Mouse (Mus musculus): ENCODE results near the gene Rad51b. TPM values are rescaled to one million over a fixed set of nuclear protein-coding genes. Genes with fewer than 3 reads are reported as not detected.

Rad51b gene
- total and polyA plus RNA-seq, 3 experiments, result 6.5 to 8.6 (median 8.5) TPM

DNA sequence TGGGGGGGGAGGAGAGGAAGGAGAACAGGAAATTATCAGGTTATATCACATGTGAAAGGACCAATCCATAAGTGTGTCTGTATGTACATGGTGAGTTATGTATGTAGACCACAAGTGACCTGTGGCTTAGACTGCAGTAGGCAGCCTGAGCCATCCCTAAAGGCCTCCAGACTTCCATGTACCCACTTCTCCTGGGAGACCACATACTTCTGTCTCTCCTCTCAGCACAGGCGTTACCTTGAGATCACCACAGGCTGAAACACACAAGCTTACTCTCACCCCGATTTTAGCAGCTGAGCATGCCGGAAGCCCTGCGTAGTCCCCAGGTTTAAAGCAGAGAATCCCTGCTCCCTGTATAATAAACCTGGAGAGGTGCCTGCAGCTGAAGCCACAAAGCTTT lies 509.9 kb downstream of the Rad51b start:
- DNase-seq (ENCODE audit: extremely low read depth), result no peak
- H3K79me2 ChIP-seq (replicated peaks; ENCODE audit: control insufficient read depth, extremely low read depth, insufficient read depth, poor library complexity, severe bottlenecking), result no peaks in the 10 kb centered on the region
- peaks cover 0 to 54% of the 10 kb centered on the region in 2 experiments; a peak in 3 of 4 replicates for H3K4me1 ChIP-seq (ENCODE audit: control insufficient read depth in 1 of 2, insufficient read depth in 2 of 2)
- no peak overlapping the region for H3K9ac ChIP-seq (ENCODE audit: insufficient read depth, low read depth)
- no peaks in the 10 kb centered on the region for H3K36me3 ChIP-seq (replicated peaks in 1 of 2; ENCODE audit: control insufficient read depth in 1 of 2, insufficient read depth in 1 of 2, low read length in 1 of 2)
- dilution Hi-C loops (cut with MboI; ENCODE audit: extremely low pct_ligation_motif_present, extremely low pct_unique_long_range_greater_than_20kb, low sequenced_read_pairs) (no loop called here), in situ Hi-C loops (cut with MboI; ENCODE audit: low pct_ligation_motif_present, low pct_unique_long_range_greater_than_20kb, low sequenced_read_pairs) (no loop called here)
- H3K27me3 ChIP-seq (replicated peaks), result no peaks in the 10 kb centered on the region
- no peaks in the 10 kb centered on the region for H3K9me3 ChIP-seq (replicated peaks; ENCODE audit: low read length)
- TF ChIP-seq PAX5 (IDR thresholded peaks at IDR 0.05; ENCODE audit: low read length), result no peak
- no peak for TF ChIP-seq HCFC1 (IDR thresholded peaks at IDR 0.05; ENCODE audit: low read depth, low read length)
- TF ChIP-seq GABPA (IDR thresholded peaks at IDR 0.05; ENCODE audit: insufficient replicate concordance, low read depth, low read length), result no peak
- TF ChIP-seq RCOR1 (conservative IDR thresholded peaks at IDR 0.05; ENCODE audit: low read depth, low read length), result no peak
- no peak for TF ChIP-seq NELFE (IDR thresholded peaks at IDR 0.05; ENCODE audit: low read depth, low read length)
- no peak for TF ChIP-seq SMC3 (IDR thresholded peaks at IDR 0.05; ENCODE audit: low read depth, low read length)
- no peak for TF ChIP-seq POLR2A (IDR thresholded peaks at IDR 0.05; ENCODE audit: low read depth, low read length)
- no peak for TF ChIP-seq ZMIZ1 (IDR thresholded peaks at IDR 0.05; ENCODE audit: low read depth, low read length)
- TF ChIP-seq MYC (IDR thresholded peaks at IDR 0.05; ENCODE audit: low read depth, low read length), result no peak
- TF ChIP-seq RAD21 (IDR thresholded peaks at IDR 0.05; ENCODE audit: low read depth, low read length), result no peak
- TF ChIP-seq JUND (conservative IDR thresholded peaks at IDR 0.05; ENCODE audit: low read depth, low read length), result no peak
- TF ChIP-seq ZC3H11A (IDR thresholded peaks at IDR 0.05; ENCODE audit: low read depth, low read length), result no peak
- no peak for TF ChIP-seq TBP (conservative IDR thresholded peaks at IDR 0.05; ENCODE audit: low read depth, low read length)
- H3K4me2 ChIP-seq (ENCODE audit: insufficient read depth, low read depth, poor library complexity, severe bottlenecking), result no peak overlapping the region
- H3K4me3 ChIP-seq (replicated peaks in 1 of 3; ENCODE audit: low read depth in 2 of 3, low read length in 2 of 3, poor library complexity in 1 of 3), result no peak overlapping the region
- no peak overlapping the region for H3K27ac ChIP-seq (ENCODE audit: insufficient read depth, low read depth)

DNA sequence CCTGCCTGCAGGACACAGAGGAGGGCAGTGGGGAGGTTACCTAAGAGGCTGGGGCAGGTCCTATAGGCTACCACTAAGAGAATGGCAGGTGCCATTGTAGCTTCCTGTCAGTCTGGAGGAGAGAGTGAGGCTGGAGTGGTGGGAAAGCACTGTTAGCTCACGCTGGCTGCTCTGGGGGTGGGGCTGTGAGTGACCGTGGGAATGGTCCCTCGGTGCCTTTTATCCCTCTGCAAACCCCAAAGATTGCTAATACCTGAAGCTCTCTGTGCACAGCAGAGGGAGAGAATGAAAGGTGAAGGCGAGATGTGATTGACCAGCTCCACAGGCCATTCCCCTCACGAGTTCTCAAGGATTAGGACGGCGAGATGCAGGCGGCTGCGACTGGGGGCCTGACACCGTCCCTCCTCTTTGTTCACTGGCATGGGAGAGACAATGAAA lies 510.3 kb downstream of the Rad51b start:
- dilution Hi-C loops (cut with MboI; ENCODE audit: extremely low pct_ligation_motif_present, extremely low pct_unique_long_range_greater_than_20kb, low sequenced_read_pairs), result no loop called here
- TF ChIP-seq ZNF384 (IDR thresholded peaks at IDR 0.05; ENCODE audit: low read depth, low read length) (no peak), ZC3H11A (IDR thresholded peaks at IDR 0.05; ENCODE audit: low read depth, low read length) (no peak), GABPA (IDR thresholded peaks at IDR 0.05; ENCODE audit: insufficient replicate concordance, low read depth, low read length) (no peak), MYC (IDR thresholded peaks at IDR 0.05; ENCODE audit: low read depth, low read length) (no peak), EP300 (IDR thresholded peaks at IDR 0.05; ENCODE audit: low read length) (no peak), IRF4 (IDR thresholded peaks at IDR 0.05; ENCODE audit: low read depth, low read length) (no peak), RCOR1 (conservative IDR thresholded peaks at IDR 0.05; ENCODE audit: low read depth, low read length) (no peak), JUN (IDR thresholded peaks at IDR 0.05; ENCODE audit: insufficient read depth, low read depth, low read length) (no peak), NRF1 (IDR thresholded peaks at IDR 0.05; ENCODE audit: low read depth, low read length) (no peak), CHD2 (IDR thresholded peaks at IDR 0.05; ENCODE audit: low read length) (no peak), ZKSCAN1 (IDR thresholded peaks at IDR 0.05; ENCODE audit: borderline replicate concordance, low read depth, low read length) (no peak), MAFK (IDR thresholded peaks at IDR 0.05; ENCODE audit: insufficient replicate concordance, low read length) (no peak), TCF12 (IDR thresholded peaks at IDR 0.05; ENCODE audit: low read depth, low read length) (no peak)
- in situ Hi-C loops (cut with MboI; ENCODE audit: low pct_ligation_motif_present, low pct_unique_long_range_greater_than_20kb, low sequenced_read_pairs), result no loop called here

More for the DNA sequence above, 510.3 kb downstream of the Rad51b start:
- no peaks in the 10 kb centered on the region for H3K27me3 ChIP-seq (replicated peaks)
- H3K36me3 ChIP-seq (replicated peaks in 1 of 2; ENCODE audit: control insufficient read depth in 1 of 2, insufficient read depth in 1 of 2, low read length in 1 of 2), result no peaks in the 10 kb centered on the region
- H3K9ac ChIP-seq (ENCODE audit: insufficient read depth, low read depth), result no peak overlapping the region
- no peak overlapping the region for H3K27ac ChIP-seq (ENCODE audit: insufficient read depth, low read depth)
- H3K4me3 ChIP-seq (replicated peaks in 1 of 3; ENCODE audit: low read depth in 2 of 3, low read length in 2 of 3, poor library complexity in 1 of 3), result no peak overlapping the region
- DNase-seq (ENCODE audit: extremely low read depth), result no peak
- H3K4me2 ChIP-seq (ENCODE audit: insufficient read depth, low read depth, poor library complexity, severe bottlenecking), result no peak overlapping the region
- no peaks in the 10 kb centered on the region for H3K9me3 ChIP-seq (replicated peaks; ENCODE audit: low read length)
- no peaks in the 10 kb centered on the region for H3K79me2 ChIP-seq (replicated peaks; ENCODE audit: control insufficient read depth, extremely low read depth, insufficient read depth, poor library complexity, severe bottlenecking)
- H3K4me1 ChIP-seq (ENCODE audit: control insufficient read depth in 1 of 2, insufficient read depth in 2 of 2), result peaks cover 0 to 54% of the 10 kb centered on the region in 2 experiments; a peak in 3 of 4 replicates
